Mouse (Mus musculus): ENCODE results near the gene Kank4.
"Not testable (repeated sequence)": the region's sequence is repeated elsewhere in the genome, so short reads cannot be mapped to it uniquely, and the experiment has no call there.

Kank4 gene

DNA sequence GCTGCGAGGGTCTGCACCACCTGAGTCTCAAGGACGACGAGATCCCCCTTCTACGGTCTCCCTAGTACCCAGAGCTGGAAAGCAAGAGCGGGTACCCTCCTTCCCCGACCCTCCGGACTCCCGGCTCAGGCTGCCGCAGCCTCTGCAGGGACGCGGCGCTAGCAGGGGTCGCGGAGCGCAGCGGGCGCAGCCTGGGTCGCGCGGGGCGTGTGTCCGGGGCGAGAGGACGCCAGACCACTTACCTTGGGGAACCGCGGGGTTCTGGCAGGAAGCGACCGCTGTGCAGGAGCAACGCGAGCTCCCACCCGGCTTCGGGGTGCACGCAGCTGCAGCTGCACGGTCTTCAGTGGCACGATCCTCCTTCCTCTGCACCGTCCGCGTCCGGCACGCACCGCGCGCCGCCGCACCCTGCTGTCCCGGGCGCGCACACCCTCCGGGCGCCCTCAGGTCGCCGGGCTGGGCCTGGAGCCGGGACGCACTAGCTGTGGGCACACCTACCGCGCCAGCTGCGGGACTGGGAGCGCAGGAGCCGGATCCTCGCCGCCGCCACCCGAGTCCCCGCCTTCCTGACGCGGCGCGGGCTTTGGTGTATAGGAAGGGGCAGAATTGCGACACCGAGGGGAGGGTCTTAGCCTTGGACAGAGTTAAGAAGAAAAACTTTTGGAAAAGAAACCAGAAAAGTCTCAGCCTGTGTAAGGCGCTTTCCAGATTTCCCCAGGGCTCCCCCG, at the start of gene Kank4:
TSS of gene Kank4 (minus strand) at position 354 of the 728 bp plus-strand sequence.
- DNase-seq (ENCODE audit: low read depth): no peak

DNA sequence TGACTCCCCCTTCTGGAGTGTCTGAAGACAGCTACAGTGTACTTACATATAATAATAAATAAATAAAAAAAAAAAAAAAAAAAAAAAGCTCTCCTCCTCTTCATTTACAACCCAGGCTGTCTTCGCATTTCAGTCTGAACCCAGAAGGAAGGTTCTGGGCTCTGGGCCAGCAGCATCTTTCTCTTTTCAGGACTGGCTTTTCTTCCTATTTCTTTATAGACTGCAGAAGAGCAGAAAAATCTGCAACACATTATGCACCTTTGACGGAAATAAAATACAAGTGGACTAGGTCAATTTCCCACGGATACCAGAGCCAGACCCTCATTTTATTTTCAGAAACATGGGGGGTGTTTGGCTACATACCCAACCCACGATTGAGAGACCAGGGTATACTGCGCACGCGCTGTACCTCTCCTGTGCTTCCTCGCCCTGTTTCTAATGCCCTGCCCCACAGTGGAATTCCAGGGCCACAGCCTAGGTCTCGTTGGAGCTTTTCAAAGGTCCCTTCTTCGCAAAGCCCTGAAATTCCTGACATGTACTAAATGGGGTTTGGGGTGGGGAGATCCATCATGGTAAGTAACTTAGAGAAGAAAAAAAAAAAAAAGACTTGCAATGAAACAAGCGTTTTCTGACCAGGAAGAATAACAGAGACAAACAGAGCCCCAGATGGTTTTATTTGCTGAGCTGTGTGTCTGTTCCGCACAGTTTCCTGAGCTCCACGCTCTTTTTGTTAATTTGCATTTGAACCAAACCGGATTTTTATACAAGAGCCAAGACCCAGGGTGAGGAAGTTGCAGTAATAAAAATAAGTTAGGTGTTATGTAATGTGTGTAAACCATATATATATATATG, 48.3 kb upstream of the Kank4 start:
- no peak for DNase-seq (ENCODE audit: low read depth)

DNA sequence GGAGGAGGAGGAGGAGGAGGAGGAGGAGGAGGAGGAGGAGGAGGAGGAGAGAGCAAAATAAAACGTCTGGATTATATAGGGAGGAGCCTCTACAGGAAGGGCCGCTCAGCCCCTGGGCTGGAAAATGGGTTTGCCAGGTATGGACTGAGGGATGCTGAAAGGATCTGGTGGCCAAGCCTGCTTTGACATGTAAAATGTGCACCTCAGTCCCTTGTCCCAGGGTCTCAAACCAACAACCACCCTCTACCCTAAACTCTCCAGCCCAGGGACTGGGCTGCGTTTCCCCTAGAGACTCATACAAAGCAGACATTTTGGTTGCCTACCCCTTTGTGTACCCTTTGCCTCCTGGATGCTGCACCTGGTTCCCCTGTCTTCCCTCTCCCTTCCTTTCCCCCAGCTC, 47.2 kb upstream of the Kank4 start:
- DNase-seq (ENCODE audit: low read depth): no peak

DNA sequence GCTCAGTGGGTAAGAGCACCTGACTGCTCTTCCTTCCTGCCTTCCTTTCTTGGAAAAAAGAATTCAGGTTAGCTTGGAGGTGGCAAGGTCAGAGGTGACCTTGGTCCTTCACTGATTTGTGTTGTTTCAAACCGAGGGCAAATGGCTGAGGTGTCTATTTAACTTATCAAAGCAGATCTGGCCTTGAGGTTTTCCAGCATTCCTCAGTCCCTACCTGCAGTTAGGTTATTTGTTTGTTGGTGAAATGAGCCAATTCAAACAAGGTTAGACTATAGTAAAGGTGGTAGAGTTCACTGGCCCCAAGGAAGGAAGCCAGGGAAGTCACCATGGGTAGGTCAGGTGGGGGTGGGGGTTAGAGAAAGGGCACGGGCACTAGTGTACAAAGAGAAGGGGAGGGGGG, 46.8 kb upstream of the Kank4 start:
- no peak for DNase-seq (ENCODE audit: low read depth)

DNA sequence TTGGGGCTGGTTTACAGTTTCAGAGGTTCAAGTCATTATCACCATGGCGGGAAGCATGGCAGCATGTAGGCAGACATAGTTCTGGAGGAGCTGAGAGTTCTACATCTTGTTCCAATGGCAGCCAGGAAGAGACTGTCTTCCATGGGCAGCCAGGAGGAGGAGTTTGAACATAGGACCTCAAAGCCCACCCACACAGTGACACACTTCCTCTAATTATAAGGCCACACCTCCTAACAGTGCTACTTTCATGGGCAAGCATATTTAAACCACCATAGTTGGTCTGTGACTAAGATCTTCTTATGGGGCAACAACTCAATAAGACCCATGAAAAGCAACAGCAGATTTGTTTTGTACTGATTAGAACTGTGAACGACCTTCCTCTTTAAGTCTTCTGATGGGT, 46.1 kb upstream of the Kank4 start:
- no peak for DNase-seq (ENCODE audit: low read depth)

DNA sequence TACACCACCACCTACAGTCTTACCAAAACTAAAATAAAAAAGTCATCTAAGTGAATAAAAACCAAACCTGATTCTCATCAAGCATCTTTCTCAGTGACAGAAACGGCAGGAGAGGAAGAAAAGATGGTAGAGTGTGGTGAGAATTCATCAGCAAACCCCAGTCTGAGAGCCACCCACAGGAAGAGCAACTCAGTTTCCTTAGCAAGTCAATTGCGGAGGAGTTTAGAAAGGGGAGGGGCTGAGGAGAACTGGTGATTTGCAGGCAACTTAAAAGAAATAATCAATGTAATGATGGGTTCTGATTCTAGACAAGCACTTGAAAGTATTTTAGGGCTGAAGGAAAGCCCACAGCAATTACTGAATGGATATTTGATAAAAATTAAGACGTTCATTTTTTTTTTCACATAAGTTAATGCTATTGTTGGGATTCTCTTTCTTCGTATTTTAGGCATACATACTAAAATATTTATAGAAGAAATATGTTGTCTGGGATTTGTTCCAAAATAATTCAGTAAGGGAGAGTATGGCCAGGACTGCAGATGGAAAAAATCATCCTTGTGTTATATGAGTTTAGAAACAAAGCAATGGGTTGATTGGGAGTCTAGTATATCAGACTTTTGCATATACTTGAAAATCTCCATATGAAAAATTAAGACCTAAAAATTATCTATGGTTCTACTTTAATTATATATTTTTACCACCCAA, 41.0 kb upstream of the Kank4 start:
- no peak for DNase-seq (ENCODE audit: low read depth)

DNA sequence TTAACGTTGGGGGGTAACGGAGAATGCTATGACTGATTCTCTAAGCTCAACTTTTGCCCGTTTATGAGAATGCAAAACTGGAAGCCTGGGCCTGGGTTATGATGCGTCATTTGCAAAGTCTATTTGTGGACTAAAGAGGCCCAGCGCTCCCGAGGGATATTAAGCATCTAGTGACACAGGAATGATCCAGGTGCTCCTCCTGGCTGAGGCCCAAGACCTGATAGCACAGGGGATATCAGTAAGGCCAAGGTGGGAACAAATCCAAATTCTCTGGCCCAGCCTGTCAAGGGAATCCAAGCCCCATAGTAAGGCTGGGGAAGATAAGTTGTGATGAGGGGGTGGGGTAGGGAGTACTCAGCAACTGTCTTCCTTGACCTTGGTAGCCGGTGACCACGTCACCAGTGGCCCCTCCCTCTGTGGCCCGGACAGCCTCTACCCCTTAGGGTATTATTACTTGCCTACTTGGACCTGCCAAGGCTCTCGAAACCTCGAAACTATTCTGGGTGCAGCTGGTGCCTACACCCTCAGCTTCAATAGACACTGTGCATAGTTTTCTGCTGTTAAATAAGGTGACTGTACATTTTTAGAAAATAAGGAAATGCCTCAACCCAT, 39.8 kb upstream of the Kank4 start:
- DNase-seq (ENCODE audit: low read depth): no peak

DNA sequence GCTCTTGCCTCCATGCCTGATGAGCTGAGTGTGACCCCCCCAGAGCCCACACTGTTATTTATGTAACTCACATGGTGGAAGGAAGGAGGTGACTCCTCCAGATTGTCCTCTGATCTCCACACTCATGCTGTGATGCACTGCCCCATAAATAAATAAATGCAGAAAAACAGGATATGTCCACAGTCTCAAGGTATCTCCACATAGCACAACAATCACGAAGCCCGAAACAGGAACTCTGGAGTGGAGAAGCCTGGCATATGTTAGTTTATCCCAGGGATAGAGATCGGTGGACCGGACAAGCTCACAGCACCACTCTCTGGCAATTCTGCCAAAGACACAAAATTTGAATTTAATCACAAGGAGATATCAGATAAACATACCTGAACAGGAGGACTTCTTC, 36.6 kb upstream of the Kank4 start:
- no peak for DNase-seq (ENCODE audit: low read depth)

DNA sequence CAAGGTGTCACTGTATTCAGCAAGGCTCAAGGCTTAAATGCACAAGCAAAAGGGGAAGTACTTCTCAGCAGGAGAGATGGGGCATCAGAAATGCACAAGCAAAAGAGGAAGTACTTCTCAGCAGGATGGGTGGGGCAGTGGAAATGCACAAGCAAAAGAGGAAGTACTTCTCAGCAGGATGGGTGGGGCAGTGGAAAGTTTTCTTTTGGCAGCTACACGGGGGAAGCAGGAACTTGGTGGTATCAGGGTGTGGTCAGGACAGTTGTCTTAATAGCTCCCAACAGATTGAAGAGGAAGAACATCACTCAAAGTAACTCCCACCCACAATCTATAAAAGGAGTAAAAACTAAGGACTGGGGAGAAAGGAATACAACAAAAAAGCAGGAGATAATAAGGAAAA, 33.1 kb upstream of the Kank4 start:
- DNase-seq (ENCODE audit: low read depth): peak; percentile 9

DNA sequence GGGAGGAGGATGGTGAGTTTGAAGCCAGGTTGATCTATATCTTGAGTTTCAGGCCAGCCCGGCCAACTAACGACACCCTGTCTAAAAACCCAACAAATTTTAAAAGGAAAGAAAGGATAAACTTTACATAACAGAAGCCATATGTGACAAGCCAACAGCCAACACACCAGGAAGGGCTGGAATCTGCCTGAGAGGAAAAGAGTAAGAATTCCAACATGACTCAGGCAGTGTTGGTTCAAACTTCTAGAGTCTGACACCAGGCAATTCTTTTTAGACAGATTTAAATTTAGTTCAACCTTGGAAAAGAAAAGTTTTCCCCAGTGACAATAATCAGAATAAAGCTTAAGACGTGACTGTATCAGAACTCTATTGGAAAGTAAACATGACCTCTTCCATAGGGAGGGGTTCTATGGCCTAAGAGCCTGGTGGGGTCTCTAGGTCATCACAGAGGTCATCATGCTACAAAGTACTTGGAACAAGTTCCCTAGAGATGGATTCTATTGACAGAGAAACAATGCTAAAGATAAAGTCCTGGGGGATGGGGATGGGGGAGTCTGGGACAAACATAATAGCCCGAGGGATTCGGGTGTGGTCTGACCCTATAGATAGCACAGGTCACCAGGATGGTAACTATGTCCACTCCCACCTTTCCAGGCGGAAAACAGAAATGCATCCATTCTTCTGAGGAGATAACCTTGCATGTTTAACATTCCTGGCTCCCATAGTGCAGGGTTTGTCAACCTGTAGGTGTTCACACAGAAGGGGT, 30.0 kb upstream of the Kank4 start:
- no peak for DNase-seq (ENCODE audit: low read depth)

DNA sequence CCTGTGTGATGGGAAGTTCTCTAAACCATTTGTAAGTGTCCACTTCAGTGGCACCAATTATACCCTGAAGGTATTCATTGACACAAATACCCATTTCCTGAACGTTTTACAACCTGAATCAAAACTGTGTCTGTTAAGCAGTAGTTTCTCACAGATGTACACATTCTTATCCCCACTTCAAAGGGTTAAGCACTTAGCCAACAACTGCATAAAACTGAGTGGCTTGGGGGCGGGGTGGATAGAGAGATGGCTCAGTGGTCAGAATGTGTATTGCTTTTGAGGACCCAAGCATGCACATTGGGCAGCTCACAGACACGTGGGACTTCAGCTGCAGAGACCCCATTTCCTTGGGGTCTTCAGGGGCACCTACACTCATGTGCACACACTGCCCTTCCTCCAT, 29.1 kb upstream of the Kank4 start:
- no peak for DNase-seq (ENCODE audit: low read depth)

DNA sequence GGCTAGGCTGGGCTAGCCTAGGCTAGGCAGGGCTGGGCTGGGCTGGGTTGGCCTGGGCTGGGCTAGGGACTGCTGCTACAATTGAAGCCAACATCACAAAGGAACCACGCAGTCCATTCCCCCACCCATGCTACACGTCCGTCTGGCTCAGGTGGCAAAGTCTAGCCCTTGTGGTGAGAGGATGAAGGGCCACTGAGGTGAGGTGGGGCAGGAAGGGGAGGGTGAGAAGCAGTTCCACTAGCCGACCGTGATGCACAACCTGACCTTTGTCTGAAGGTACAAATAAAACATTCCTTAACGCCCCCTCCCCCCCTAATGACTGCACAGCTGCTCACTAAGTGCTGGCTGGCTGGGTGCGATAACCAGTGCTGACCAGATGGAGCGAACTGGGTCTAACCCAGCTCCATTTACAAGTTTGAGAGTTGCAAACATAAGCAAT, 28.4 kb upstream of the Kank4 start:
- DNase-seq (ENCODE audit: low read depth): no peak

DNA sequence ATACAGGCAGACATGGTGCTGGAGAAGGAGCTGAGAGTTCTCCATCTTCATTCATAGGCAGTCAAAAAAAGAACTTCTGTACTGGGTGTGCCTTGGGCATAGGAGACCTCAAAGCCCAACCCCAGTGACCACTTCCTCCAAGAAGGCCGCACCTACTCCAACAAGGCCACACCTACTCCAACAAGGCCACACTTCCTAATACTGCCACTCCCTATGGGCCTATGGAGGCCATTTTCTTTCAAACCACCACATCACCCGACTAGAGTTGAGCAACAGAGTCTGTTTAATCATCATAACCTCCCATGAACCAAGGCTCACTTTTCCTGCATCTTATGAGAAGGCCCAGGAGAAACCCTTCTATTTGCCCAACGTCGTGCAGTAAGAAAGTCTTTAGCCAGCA, 27.9 kb upstream of the Kank4 start:
- DNase-seq (ENCODE audit: low read depth): no peak

DNA sequence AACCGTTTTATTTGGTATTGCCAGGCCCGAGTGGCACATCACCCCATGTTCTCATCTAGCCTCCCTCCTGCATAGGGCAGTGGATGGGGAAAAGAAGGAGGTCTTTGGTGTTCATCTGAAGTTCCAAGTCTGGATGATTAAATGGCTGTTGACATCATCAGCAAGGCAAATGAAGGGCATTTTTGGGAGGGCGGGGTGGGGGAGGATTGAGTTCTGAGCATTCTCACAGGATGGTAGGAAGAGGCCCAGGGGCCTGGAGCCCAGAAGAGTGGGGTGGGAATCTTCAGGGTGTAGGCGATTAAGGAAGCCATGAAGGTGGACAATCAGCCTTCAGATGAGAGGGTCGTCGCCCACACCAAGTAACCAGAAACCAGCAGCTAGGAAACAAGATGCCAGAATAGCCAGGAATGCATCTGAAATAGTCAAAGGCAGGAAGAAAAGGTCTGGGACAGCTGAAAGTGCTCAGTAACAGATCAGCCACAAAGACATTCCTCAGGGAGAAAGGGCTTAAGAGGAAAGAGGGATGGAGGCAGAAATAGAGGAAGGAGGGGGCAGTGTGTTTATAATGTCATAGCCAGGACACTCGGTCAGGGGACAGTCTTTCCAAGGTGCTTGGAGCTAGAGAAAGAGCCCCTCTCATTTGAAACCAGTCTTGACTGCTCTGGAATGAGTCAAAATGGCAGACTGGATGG, 26.7 kb upstream of the Kank4 start:
- DNase-seq (ENCODE audit: low read depth): no peak

DNA sequence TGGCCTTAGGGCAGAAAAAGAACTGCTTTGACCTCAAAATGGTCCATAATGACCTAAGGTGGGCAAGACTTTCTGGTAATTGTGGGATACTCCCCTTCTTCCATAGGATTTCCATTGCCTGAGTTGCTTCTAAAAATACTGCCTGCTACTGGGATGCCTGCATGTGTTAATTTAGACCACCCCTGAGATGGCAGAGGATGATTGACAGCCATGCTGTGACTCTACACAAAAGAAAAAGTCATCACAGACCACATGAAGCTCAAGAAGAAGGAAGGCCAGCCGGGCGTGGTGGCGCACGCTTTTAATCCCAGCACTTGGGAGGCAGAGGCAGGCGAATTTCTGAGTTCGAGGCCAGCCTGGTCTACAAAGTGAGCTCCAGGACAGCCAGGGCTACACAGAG, 23.9 kb upstream of the Kank4 start:
- not testable (repeated sequence) for DNase-seq (ENCODE audit: low read depth)

DNA sequence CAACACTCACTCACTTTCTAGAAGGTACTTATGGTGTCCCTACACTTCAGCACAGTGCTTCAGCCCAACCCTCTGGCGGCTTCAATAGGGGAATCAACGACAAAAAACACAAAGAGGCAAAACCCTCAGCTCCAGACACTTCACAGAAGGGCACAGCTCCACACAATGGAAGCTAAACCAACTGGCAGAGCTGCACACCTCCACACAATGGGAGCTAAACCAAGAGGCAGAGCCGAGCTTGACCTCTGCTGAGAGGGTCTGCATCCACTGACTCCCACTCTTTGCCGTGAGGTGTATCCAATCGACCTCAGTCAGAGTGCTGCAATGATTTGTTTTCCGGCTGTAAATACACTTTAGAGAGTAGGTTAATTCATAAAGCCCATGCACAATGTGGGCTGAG, 23.2 kb upstream of the Kank4 start:
- DNase-seq (ENCODE audit: low read depth): no peak

DNA sequence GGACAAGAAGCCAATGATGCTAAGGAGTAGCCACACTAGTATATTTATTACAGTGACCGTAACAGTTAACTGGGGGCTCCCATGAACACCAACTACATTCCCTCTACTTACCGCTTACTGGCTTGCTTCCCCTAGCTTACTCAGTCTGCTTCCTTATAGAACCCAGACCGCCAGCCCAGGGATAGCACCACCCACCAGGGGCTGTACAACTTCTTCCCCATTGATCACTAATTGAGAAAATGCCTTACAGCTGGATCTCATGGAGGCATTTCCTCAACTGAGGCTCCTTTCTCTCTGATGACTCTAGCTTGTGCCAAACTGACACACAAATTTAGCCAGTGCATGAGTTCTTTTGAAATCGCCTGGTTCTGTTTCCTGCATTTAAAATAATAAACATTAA, 21.6 kb upstream of the Kank4 start:
- DNase-seq (ENCODE audit: low read depth): no peak

DNA sequence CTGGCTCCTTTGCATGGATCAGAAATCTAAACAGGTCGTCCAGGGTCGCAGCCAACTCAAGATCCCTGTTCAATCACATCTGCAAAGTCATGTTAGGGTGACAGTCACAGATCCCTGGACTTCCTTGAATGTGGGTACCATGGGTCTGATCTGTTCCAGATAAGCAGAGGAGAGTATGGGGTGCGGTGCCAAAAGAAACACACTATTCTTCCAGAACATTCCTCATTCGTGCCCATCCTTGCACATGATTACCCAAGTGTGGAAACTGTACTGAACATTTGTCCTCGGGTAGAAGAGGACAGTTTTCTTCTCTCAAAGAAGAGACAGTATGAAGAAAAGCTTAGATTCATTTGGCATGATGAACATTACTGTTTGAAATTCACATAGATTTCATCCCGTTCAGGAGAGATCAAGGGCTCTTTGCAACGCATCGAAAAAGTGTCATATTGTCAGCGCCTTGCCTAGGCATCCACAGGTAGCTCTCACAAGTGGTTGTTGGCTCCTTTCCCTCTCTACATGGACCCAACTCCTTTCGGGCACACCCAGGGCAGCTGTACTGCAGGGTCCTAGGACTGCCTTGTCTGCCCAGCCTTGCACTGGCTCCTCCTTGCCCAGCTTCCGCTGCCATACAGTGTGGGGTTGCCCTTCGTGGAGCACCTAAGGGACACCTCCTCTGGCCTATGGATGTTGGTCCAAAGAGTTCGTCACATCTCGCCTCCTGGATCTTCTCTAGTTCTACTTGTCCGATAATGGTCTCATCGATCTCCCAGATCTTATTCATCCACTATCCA, 20.6 kb upstream of the Kank4 start:
- DNase-seq (ENCODE audit: low read depth): no peak

DNA sequence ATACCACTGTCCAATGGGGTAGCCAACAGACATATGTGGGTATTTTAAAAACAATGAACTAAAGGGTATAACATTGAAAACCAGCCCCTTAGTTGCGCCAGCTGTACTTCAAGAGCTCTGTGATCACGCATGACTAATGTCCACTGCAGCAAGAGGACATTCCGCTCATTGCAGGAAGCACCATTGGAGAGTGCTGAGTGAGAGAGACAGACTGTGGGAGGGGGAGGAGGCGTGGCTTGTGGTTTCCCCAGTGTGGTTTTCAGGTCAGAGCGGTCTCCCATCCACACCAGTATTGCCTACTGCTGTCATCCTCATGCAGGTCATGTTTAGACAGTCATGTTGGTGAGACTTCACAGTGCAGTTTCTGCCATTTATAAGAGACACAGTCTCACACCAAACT, 19.2 kb upstream of the Kank4 start:
- DNase-seq (ENCODE audit: low read depth): no peak

DNA sequence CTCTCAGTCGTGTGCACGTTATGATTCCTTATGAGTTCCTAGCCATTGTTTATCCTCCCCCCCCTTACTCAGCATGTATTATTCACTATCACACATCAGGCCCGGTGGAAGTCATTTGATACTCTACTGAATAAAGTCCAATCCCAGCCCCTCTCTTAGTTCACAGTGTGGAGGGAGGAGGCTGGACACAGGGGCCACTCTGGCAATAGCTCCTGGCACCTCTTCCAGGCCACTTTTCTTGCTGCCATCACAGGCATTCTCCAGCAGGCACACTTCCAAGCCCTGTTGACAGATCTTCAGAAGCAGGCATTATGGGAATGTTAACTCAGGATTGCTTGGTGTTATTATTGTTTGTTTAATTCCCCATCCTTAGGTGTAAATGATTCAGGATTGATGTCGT, 17.4 kb upstream of the Kank4 start:
- no peak for DNase-seq (ENCODE audit: low read depth)
